Mouse (Mus musculus) T-cell, adult 2 months (primary cell): Measurements from ENCODE around the gene Trim12c.
"Not testable (repeated sequence)": the region's sequence is repeated elsewhere in the genome, so short reads cannot be mapped to it uniquely, and the experiment has no call there.

Experiments used
- DNase-seq: peaks from one replicate; pipeline ENCODE4 v3.0.0; 2022; ENCODE audit warnings: low spot score

Gene Trim12c

DNA sequence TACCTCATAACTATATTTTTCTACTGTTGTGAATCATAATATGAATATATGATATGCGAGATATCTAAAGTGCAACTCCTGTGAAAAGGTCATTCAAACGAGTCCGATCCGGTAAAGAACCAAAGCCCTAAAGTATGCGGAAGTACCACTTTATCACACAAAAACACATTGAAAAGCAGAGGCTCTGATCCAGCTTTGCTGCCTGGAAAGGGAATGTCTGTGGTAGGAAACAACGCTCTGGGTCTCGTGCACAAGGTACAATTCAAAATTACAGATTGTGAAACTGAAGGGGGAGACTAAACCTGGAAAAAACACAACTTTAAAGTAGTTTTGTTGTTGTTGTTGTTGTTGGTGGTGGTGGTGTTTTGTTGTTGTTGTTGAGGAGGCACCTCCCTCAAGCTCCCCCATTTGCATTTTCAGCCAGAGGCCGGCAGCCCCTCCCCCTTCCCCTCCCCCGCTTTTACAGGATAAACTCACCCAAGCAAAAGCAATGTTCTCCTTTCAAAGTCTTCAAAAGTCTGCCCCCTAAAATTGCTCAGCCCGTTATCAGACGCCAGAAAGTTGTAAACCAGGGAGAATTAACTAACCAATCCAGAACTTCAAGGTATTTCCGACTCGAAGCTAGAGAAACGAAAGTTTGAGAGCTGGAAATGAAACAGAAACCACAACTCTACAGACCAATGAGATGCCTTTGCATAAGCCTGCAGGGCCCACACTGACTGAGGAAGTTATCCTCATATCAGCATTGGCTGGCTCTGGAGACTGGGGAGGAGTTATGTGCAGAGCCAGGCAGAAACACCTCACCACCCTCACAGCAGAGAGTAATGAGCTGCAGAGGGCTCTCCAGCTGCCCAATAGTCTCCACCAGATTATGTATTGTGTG is at the start of gene Trim12c:
Trim12c (minus strand) TSS at position 646 of the 883 bp plus-strand sequence.
- peak; percentile 88 for DNase-seq

DNA sequence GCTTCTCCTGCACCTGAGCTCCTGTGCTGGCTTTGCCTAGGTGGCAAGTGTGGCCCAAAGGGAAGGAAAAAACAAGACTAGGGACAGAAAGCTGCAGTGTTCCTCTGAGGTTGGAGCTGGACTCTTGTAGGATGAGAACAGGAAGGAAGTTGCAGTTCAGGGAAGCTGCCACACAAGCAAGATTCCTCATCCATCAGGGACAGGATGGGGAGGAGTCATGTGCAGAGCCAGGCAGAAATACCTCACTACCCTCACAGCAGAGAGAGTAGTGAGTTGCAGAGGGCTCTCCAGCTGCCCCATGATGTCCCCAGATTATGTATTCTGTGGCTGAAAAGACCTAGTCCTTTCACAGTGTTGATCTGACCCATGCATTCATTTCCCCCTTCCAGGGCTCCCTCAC is 48.0 kb upstream of the Trim12c start:
- no peak for DNase-seq

DNA sequence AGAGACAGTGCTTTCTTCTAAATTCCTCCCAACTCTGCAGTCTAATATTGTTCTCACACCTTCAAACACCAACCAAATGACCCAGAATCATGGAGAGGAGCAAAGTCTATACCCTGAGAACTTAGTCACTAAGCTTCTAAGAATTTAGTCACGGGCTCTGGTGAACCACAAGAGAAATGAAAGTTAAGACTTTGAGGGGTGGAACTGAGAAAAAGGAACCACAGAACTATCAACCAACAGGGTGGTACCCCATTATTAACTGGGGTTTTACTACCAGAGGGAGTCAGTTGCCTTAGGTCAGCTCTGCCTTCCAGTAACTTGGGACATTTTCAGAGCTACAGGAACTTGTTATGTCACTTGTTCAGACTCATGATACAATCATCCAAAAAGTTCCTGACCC is 47.5 kb upstream of the Trim12c start, which contains the start of gene Trim30c:
Trim30c (minus strand) TSS at position 140 of the 400 bp plus-strand sequence.
- peak; percentile 22 for DNase-seq

DNA sequence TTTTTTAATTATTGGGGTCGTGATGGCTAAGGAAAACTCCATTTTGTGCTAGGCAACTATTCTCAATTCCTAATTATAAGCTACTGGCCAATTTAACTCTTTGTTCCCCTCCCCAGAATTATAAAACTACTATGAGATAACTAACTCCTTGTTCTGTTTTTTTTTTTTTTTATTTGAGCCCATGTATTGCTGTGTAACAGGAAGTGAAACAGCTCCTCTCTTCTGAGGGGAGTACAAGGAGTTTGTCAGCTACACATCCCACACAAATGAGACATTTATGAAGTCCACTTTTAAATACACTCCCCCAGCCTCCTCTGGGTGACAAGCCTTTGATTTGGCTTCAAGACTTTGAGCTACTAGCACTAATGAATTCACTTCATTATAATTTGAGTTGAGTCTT is 45.3 kb upstream of the Trim12c start:
- no peak for DNase-seq

DNA sequence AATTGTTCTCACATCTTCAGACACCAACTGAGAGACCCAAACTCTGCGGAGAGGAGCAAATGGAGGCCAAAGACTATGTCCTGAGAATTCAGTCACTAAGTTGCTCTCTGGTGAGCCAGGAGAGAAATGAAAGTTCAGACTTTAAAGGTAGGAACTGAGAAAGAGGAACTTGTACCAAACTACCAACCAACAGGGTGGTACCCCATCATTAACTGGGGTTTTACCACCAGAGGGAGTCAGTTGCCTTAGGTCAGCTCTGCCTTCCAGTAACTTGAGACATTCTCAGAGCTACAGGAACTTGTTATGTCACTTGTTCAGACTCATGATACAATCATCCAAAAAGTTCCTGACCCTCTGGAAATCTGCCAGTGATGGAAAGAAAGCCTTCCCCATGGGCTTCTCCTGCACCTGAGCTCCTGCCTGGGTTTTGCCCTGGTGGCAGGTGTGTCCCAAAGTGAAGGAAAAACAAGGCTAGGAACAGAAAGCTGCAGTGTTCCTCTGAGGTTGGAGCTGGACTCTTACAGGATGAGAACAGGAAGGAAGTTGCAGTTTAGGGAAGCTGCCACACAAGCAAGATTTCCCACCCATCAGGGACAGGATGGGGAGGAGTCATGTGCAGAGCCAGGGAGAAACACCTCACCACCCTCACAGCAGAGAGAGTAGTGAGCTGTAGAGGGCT is 16.7 kb upstream of the Trim12c start, which contains the start of gene Trim30b:
Trim30b (minus strand) TSS at position 149 of the 679 bp plus-strand sequence.
- peak; percentile 50 for DNase-seq

DNA sequence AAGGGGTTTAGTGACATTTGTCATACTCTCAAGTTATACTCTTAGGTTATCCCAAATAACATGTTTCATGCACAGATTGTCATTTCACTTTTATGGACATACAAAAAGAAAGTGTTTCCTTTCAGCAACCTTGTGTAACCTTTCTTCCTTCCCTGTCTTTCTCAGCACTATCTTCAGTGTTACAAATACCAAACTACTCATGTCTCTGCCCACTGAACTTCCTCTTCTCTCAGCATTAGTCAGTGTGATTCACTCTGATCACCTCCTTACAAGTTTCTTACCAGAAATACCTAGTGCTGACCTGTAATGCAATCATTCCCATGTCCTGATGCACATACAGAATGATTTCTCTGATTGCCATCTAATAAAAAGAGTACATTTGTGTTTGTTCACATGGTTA is 13.2 kb upstream of the Trim12c start:
- DNase-seq = no peak

DNA sequence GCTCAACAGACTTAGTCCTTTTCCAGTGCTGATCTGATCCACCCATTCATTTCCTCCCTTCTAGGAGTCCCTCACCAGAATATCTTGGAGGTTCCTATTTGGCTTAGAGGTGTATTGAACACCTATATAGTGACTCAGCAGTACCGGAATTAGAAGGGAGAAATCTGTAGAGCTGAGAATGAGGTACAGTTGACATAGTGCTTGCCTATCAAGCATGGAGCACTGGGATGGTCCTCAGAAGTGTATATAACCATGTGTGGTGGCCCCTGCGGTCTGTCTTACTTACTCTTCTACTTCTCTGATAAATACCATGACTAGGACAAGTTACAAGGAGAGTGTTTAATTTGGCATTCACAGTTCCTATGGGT is 422 bp upstream of the Trim12c start:
- no peak for DNase-seq

DNA sequence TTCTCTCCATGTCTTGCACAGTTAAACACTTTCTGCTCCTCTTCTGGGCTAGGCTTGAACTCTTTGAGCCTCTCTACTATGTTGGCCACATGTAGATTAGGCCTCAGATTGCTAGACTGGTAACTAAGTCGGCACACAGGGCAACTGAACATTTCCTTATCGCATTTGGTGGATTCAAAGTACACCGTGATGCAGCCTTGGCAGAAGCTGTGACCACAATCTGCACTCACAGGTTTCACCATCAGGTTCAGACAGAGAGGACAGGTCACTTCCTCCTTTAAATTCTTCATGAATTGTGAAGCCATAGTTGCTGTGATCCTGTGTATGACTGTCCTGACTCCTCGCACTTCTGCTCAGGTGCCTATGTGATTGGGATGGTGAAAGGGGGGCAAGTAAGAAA is 5.1 kb downstream of the Trim12c start:
- not testable (repeated sequence) for DNase-seq

DNA sequence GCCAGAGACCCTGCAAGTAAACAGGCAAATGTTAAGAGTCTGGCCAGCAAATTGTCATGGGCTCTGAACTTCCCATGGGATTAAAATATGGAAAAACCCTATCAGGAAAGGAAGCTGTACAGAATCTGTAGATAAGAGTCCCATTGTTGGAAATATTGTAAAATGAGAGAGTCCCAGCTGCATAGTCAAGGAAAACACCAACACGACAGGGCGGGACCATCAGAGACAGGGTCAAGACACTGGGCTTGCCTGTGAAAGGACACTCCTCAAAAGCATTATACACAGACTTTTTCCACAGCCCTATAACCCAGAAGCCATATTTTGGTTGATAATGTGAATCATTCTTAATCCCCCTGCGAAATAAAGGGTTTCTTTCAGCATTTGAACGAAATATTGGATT is 12.4 kb downstream of the Trim12c start:
- not testable (repeated sequence) for DNase-seq

DNA sequence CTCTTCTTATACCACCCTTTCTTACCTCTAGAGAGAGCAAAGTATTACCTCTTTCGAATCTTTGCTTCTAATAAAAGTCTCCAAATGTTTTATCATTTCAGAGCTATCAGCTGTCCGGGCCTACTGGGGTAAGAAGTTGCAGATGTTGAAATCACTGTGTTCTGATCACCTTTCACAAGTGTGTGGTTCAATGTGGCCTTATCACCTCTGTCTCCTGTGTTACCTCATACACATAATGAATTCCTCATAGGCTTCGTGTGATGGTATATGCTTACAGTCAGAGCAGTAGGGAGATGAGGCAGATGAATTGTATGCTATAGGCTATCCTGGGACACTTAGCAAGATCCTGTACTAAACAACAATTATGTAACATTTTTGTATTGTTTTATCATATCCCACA is 17.6 kb downstream of the Trim12c start:
- not testable (repeated sequence) for DNase-seq

DNA sequence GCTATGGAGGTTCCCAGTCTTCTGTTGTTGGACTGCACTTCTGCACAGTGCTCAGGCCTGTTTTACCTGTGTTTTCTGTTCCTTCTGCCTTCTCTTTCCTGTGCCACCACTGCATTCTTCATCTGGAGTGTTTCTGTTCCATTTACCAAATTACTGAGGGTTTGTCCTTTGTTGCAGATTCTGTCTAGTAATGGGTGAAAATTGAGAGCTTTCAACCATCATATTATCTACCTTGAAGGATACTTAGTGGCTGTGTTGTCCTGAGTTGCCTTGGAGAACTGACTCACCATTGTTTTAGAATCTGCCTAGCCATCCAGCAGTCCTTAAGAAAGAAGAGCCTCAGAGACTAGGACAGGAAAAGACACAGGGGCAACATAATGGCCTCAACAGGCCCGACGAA is 24.0 kb downstream of the Trim12c start, which contains the start of gene Trim34b:
Trim34b (plus strand) TSS at position 301 of the 400 bp plus-strand sequence.
- not testable (repeated sequence) for DNase-seq

DNA sequence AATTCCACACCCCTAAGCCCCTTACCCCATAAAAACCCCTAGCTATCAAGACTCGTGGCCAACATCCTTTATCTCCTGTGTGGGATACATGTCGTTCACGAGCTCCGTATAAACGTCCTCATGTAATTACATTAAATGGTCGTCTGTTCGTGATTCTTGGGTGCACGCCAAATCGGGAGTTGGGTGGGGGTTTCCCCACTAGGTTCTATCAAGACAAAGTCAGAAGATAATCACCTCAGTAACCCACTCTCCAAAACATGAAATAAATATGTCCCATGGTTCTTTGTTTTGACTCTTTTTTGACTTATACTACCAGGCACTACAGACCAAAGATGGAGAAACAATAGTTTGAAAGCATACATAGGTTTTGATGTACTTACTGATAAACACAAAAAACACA is 31.1 kb downstream of the Trim12c start:
- DNase-seq = no peak

DNA sequence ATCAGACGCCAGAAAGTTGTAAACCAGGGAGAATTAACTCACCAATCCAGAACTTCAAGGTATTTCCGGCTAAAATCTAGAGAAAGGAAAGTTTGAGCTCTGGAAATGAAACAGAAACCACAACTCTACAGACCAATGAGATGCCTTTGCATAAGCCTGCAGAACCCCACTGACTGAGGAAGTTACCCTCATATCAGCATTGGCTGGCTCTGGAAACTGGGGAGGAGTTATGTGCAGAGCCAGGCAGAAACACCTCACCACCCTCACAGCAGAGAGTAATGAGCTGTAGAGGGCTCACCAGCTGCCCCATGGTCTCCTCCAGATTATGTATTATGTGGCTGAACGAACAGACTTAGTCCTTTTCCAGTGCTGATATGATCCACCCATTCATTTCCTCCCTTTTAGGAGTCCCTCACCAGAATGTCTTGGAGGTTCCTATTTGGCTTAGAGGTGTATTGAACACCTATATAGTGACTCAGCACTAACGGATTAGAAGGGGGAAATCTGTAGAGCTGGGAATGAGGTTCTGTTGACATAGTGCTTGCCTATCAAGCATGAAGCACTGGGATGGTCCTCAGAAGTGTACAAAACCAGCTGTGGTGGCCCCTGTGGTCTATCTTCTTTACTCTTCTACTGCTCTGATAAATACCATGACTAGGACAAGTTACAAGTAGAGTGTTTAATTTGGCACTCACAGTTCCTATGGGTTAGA is 37.6 kb downstream of the Trim12c start, which contains the start of gene Trim12a:
Trim12a (minus strand) TSS at position 98 of the 712 bp plus-strand sequence.
- DNase-seq = not testable (repeated sequence)

DNA sequence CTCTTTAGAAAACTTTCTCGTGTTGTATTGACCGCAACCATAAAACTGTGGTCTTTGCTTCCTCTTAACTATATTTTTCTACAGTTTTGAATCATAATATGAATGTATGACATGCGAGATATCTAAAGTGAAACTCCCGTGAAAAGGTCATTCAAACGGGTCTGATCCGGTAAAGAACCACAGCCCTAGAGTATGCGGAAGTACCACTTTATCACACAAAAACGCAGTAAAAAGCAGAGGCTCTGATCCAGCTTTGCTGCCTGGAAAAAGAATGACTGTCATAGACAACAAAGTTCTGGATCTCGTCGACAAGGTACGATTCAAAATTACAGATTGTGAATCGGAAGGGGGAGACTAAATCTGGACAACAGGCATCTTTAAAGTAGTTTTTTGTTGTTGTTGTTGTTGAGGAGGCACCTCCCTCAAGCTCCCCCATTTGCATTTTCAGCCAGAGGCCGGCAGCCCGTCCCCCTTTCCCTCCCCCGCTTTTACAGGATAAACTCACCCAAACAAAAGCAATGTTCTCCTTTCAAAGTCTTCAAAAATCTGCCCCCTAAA is 38.3 kb downstream of the Trim12c start:
- DNase-seq = peak; percentile 41

DNA sequence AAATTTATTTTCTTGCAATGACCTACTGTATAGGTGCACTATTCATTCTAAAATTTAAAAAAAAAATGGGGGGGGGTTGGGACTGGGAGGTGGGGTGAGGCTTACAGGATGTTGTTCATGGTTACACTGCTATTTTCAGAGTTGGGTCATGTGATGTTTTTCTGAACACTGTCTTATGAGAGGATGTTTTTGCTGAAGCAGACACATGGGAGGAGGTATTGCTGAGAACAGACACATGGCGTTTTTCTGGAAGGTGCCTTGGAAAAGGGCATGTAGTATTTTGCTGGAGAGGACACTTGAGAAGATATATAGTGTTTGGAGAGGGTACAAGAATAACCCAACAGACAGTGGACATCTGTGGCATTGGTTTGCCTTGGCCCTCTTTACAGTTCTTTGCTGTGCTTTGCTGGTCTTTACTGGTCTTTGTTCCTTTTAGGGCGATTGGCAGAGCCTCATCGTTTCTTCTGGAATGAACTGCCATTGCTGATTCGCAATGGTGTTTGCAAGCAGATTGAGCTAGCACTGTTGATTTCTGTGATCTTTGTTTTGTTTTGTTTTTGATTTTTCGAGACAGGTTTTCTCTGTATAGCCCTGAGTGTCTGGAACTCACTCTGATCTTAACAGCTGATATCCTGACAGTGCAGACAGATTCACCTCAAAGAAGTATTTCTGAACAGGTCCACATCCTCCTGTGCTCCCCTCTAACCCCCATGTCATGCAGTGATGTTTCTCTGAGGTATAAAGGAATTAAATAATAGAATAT is 61.3 kb downstream of the Trim12c start:
- peak; percentile 61 for DNase-seq

DNA sequence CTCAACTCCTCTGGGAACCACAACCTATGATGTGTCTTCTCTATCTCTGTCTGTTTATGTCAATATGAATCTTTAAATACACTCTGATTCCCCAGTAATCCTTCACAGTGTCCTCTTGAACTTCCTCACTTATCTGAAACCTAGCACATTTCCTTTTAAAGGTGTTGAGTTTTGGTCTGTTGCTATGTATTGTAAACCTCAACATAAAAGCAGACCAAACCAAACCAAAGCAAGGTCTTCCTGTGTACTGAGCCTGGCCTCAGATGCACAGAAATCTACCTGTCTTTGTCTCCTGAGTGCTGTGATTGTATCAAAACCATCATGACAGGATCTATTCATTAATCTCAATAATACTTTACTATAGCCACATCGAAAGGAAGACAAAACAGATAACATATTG is 62.5 kb downstream of the Trim12c start:
- peak; percentile 32 for DNase-seq
